Mouse (Mus musculus) olfactory bulb, adult 2 months (tissue): ENCODE measurements around the gene Rtkn2.

ENCODE experiments used
- CTCF ChIP-seq: fragments of 200-500 bp; IDR thresholded peaks from 2 replicates; pipeline ENCODE4 v1.5.1; 2012; ENCODE audit warnings: low read depth, mild to moderate bottlenecking, low read length, moderate library complexity; ENCODE audit not compliant: insufficient read depth
- POLR2A ChIP-seq: fragments of 200-500 bp; IDR thresholded peaks from 2 replicates; pipeline ENCODE4 v1.6.1; 2012; ENCODE audit warnings: mild to moderate bottlenecking, low read depth, low read length, moderate library complexity; ENCODE audit not compliant: insufficient read depth

- no peak for TF ChIP-seq CTCF
- no peak for TF ChIP-seq POLR2A
These were observed 16.0 kb downstream of the Rtkn2 start for GRCm38 (mm10) chr10:67995356-67995755.
